In the genomic region with DNA sequence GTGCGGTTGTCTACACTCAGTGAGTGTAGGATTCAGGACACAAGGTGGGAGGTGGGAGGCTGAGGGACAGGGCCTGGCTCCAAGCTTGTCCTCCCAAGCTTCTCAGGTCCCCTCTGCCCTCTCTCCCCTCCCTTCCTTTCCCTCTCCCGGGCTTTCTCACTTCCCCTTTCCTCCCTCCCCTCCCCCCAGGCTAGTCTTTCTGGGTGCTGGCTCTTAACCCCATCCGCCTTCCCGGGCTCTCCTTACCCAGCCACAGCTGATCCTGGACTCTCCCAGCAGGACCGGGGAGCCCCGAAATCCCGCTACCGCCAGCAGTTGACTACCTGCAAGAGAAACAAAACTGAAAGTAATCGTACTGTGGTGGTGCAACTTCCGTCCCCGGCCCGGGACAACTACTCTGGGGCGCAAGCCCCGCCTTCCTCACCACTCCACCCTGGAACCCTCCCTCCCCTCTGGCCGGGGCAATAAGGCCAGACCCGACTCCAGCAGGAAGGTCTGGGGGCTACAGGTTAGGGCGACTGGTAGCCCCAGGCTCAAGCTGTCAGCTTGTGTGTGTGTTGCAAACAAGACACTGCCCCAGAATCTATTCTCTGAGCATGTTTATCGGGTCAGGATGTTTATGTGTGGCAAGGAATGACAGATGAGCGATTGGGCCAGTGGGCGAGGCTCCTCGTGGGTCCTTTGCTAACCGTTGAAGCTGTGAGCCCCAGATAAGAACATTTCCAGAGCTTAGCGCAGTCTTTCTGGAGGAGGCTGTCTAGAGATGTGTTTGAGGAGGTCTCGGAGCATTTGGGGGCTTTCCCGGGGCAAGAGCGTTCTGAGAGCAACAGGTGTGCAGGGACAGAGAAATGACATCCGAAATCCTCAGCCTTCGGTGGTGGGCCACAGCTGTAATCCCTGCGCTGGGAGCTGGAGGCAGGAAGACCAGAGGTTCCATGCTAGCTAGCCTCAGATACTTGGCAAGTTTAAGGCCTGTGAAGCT, we compare ENCODE assay signal across 8 mouse cellular contexts. TPM values are rescaled to one million over a fixed set of nuclear protein-coding genes. Genes with fewer than 3 reads are reported as not detected.
DNase-seq lines count a peak whose midpoint lies in the region; ATAC-seq lines count a peak whose summit lies in the region.

A gene (minus strand): TSS at position 344 of the 982 bp plus-strand sequence.

- peak within 1 kb of the TSS; percentile 81 for H3K9ac ChIP-seq in heart, embryonic 16.5 days (ENCODE audit: low read length)

- peak within 1 kb of the TSS; percentile 77 for H3K27ac ChIP-seq in heart, embryonic 16.5 days (ENCODE audit: low read length)
- H3K27ac ChIP-seq in macrophage = peak within 1 kb of the TSS; percentile 93

- peaks cover 35% of the 10 kb centered on the region for H3K79me2 ChIP-seq in macrophage (ENCODE audit: inconsistent target)

- peak; percentile 89 for ATAC-seq in erythroblast, adult 5-6 weeks (replicated peaks; ENCODE audit: low FRiP score, poor library complexity, severe bottlenecking)
- peak; percentile 83 for ATAC-seq in heart, embryonic 16.5 days (replicated peaks; ENCODE audit: extremely low read depth, insufficient read depth, low FRiP score)

- DNase-seq in 3T3-L1 (ENCODE audit: low read depth, low spot score) (peak; percentile 83), adipocyte (ENCODE audit: low spot score) (peak; percentile 84)
- DNase-seq in kidney, postnatal 14 days = peak; percentile 87
- peak; percentile 74 for DNase-seq in retina, postnatal 1 day
- DNase-seq in right cerebral cortex, adult 18-20 months = no peak

- no peaks in the 10 kb centered on the region for H3K27me3 ChIP-seq in heart, embryonic 16.5 days (ENCODE audit: control insufficient read depth, insufficient read depth, low read length)

- peak within 1 kb of the TSS; percentile 68 for H3K4me2 ChIP-seq in heart, embryonic 16.5 days (ENCODE audit: low read depth, low read length)

- no peaks in the 10 kb centered on the region for H3K9me3 ChIP-seq in heart, embryonic 16.5 days (replicated peaks; ENCODE audit: control insufficient read depth, low read length)

- H3K4me1 ChIP-seq in heart, embryonic 16.5 days (ENCODE audit: control insufficient read depth, insufficient read depth, low read length) = peaks cover 12% of the 10 kb centered on the region

- H3K36me3 ChIP-seq in heart, embryonic 16.5 days (ENCODE audit: control insufficient read depth, insufficient read depth) = peaks cover 28% of the 10 kb centered on the region
- H3K36me3 ChIP-seq in macrophage (ENCODE audit: inconsistent target) = peaks cover 34% of the 10 kb centered on the region

- peak within 1 kb of the TSS; percentile 76 for H3K4me3 ChIP-seq in heart, embryonic 16.5 days (ENCODE audit: low read length)
- peak within 1 kb of the TSS; percentile 88 for H3K4me3 ChIP-seq in macrophage (ENCODE audit: inconsistent target)

- 4% methylated on average over 29 of the region's 29 CpGs for WGBS in heart, embryonic 16.5 days
- WGBS in macrophage (ENCODE audit: missing documents) = 11% methylated on average over 29 of the region's 29 CpGs

RNA-seq across cellular contexts. Expression of the gene that starts here (rescaled TPM):
- total RNA-seq in erythroblast, adult 5-6 weeks (2015; ENCODE audit: low replicate concordance) = 128 and 178 TPM in 2 replicates
- total RNA-seq in erythroblast, adult 5-6 weeks (2017; ENCODE audit: low replicate concordance) = 253 and 303 TPM in 2 replicates
- polyA plus RNA-seq in heart, embryonic 16.5 days (2015; fragmentation: Nextera tagmentation; extraction: Ambion mirVana) = 7.1 and 7.2 TPM in 2 replicates
- 100 to 1,000 TPM in 8 of 26 experiments, 10 to 100 TPM in 18; 32.4 to 158 (median 81.4) TPM for total RNA-seq in macrophage (2018; cell fraction: chromatin; rRNA removed)
- 10 to 100 TPM; 14.6 to 29.0 (median 20.0) TPM for total RNA-seq in macrophage (2018; cell fraction: cytosol; rRNA removed)
- total RNA-seq in macrophage (2018; cell fraction: nucleus; rRNA removed) = 100 to 1,000 TPM in 3 of 26 experiments, 10 to 100 TPM in 23; 38.7 to 128 (median 70.5) TPM
- 12.2 to 19.7 TPM (median 16.6 TPM) in 3 replicates for polyA plus RNA-seq in macrophage (2018)
